Mouse (Mus musculus): Measurements from ENCODE around the gene Rhbdd3.

GRCm38 (mm10) chr11:5141252-5141651 is 42.5 kb downstream of the Rhbdd3 start:
- no peak for TF ChIP-seq CTCF (IDR thresholded peaks at IDR 0.05; ENCODE audit: borderline replicate concordance, insufficient read depth, low read length)
- TF ChIP-seq POLR2A (IDR thresholded peaks at IDR 0.05; ENCODE audit: low read depth, low read length), result no peak

All from embryonic fibroblast, embryonic 13.5 days (primary cell).